Mouse (Mus musculus): ENCODE measurements at regions not wholly inside any gene's neighbourhood (a gene's known extent, or its start where the extent isn't known, plus 50 kb on each side); places are given as distances from the start of the nearest gene placed in this dataset.
"Not testable (repeated sequence)": the region's sequence is repeated elsewhere in the genome, so short reads cannot be mapped to it uniquely, and the experiment has no call there.

DNA sequence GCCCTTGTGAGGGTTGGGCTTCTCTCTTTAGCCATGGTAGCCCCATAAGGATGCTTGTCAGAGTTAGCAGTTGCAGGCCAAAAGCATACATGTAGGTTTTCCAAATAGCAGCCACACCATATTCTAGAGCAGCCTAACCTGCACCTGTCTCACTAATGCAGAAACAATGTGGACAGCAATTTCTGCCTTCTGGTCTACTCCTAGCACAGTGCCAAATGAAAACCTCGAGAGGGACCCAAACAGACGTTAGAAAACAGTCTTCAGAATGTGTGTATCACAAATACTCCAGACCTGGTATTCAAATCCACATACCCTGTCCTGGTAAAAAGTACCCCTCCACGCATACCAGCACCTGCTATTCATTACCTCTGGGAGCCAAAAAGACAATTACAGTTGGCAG, 368.9 kb upstream of the Ngly1 start:
- WGBS, result 75% methylated on average over 3 of the region's 3 CpGs
- Histone ChIP-seq H3K36me3 (ENCODE audit: control insufficient read depth, insufficient read depth, low read length) (no peaks in the 10 kb centered on the region), H3K79me2 (ENCODE audit: control insufficient read depth, insufficient read depth, low read length) (no peaks in the 10 kb centered on the region), H3K9ac (ENCODE audit: low read depth, low read length) (no peak overlapping the region), H3K27ac (replicated peaks; ENCODE audit: insufficient read depth, low read depth, low read length) (no peak overlapping the region), H3K27me3 (ENCODE audit: control insufficient read depth, insufficient read depth, low read length) (no peaks in the 10 kb centered on the region), H3K4me3 (ENCODE audit: insufficient read depth, low read depth, low read length) (no peak overlapping the region), H3K4me1 (ENCODE audit: control insufficient read depth, insufficient read depth, low read length) (no peaks in the 10 kb centered on the region)
- TF ChIP-seq CTCF (IDR thresholded peaks at IDR 0.05; ENCODE audit: low read depth, low read length) (no peak), POLR2A (IDR thresholded peaks at IDR 0.05; ENCODE audit: extremely low read depth, insufficient read depth, low read length) (no peak)
- no peak for DNase-seq (ENCODE audit: extremely low read depth, low read depth, low spot score)

DNA sequence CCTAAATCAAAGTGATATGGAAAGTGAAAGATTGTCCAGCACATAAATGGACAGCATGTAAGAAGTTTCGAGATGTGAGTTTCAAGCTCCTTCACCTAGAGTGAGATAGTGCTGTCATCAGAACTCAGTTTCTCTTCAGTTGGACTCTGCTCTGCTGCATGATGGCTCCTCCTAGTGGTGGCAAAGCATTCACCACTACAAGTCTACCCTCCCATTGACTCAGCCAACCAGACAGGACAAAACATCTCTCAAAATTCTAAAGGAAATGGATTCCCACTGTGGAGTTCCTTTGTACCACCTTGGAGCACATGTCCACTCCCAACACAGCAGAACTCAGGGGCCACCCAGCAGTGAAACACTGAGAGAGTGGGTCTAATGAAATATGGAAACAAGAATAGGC, 367.8 kb upstream of the Ngly1 start:
- peak; percentile 6 for DNase-seq (ENCODE audit: extremely low read depth, low read depth, low spot score)
- no peak overlapping the region for H3K27ac ChIP-seq (replicated peaks; ENCODE audit: insufficient read depth, low read depth, low read length)
- no peaks in the 10 kb centered on the region for H3K27me3 ChIP-seq (ENCODE audit: control insufficient read depth, insufficient read depth, low read length)
- H3K4me1 ChIP-seq (ENCODE audit: control insufficient read depth, insufficient read depth, low read length), result no peaks in the 10 kb centered on the region
- H3K9ac ChIP-seq (ENCODE audit: low read depth, low read length), result no peak overlapping the region
- H3K4me3 ChIP-seq (ENCODE audit: insufficient read depth, low read depth, low read length), result no peak overlapping the region
- H3K79me2 ChIP-seq (ENCODE audit: control insufficient read depth, insufficient read depth, low read length), result no peaks in the 10 kb centered on the region
- 44% methylated on average over 1 of the region's 1 CpGs for WGBS
- no peaks in the 10 kb centered on the region for H3K36me3 ChIP-seq (ENCODE audit: control insufficient read depth, insufficient read depth, low read length)
- peak; percentile 23; the same call in 1 of the 2 replicates for TF ChIP-seq CTCF (IDR thresholded peaks at IDR 0.05; ENCODE audit: low read depth, low read length)
- no peak for TF ChIP-seq POLR2A (IDR thresholded peaks at IDR 0.05; ENCODE audit: extremely low read depth, insufficient read depth, low read length)

DNA sequence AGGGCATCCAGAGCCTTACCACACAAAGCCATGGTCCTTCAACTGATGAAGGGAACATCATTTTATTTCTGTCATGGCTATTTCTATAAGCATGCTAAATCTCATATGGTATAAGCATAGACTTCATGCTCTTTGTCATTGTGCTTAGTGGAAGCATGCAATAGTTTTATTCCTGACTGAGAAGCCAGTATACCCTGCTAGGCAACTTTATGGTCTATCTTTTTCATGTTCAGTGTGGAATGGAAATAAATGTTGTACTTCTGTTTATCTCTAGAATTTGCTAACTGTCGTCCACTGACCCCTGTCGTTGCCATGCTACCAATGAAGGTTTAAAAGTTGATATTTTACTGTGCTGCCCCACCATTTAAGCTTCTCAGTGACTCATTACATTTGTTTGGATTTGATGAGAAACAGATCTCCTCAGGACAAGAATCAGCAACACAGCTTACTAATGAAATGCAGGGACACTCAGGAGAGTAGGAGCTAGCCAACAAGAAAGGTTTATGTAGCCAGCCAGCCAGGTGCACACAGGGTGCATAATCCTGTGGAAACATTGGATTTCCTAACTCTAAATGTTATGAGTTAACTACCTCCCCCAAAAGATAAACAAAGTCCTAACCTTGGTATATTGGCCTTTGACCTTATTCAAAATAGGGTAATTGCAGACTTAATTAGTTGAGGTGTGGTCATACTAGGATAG, 364.3 kb upstream of the Ngly1 start:
- H3K4me3 ChIP-seq (ENCODE audit: insufficient read depth, low read depth, low read length), result no peak overlapping the region
- no peaks in the 10 kb centered on the region for H3K36me3 ChIP-seq (ENCODE audit: control insufficient read depth, insufficient read depth, low read length)
- DNase-seq (ENCODE audit: extremely low read depth, low read depth, low spot score), result no peak
- TF ChIP-seq POLR2A (IDR thresholded peaks at IDR 0.05; ENCODE audit: extremely low read depth, insufficient read depth, low read length), result no peak
- TF ChIP-seq CTCF (IDR thresholded peaks at IDR 0.05; ENCODE audit: low read depth, low read length), result no peak
- H3K4me1 ChIP-seq (ENCODE audit: control insufficient read depth, insufficient read depth, low read length), result no peaks in the 10 kb centered on the region
- no peaks in the 10 kb centered on the region for H3K79me2 ChIP-seq (ENCODE audit: control insufficient read depth, insufficient read depth, low read length)
- no peak overlapping the region for H3K9ac ChIP-seq (ENCODE audit: low read depth, low read length)
- no peak overlapping the region for H3K27ac ChIP-seq (replicated peaks; ENCODE audit: insufficient read depth, low read depth, low read length)
- WGBS, result 41% methylated on average over 2 of the region's 2 CpGs
- H3K27me3 ChIP-seq (ENCODE audit: control insufficient read depth, insufficient read depth, low read length), result no peaks in the 10 kb centered on the region

DNA sequence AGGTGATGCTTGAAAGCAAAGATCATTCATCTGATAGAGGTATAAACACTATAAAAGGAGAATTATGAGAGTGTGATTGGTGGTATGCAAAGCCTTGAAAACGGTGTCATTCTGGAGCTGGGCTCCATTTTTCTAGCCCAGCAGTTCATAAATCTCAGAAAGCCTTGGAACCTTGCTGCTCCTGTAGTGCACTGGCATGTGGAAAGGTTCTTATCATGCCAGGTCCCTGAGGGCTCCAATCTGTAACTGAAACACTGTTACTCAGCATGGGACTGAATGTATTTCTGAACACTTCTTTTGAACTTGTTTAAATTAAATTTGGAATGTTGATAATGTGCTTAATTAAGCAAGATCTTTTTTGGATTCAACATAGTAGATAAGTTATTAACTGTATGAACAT, 352.0 kb upstream of the Ngly1 start:
- Histone ChIP-seq H3K9ac (ENCODE audit: low read depth, low read length) (no peak overlapping the region), H3K4me1 (ENCODE audit: control insufficient read depth, insufficient read depth, low read length) (no peaks in the 10 kb centered on the region), H3K79me2 (ENCODE audit: control insufficient read depth, insufficient read depth, low read length) (no peaks in the 10 kb centered on the region), H3K36me3 (ENCODE audit: control insufficient read depth, insufficient read depth, low read length) (no peaks in the 10 kb centered on the region), H3K4me3 (ENCODE audit: insufficient read depth, low read depth, low read length) (no peak overlapping the region), H3K27me3 (ENCODE audit: control insufficient read depth, insufficient read depth, low read length) (no peaks in the 10 kb centered on the region), H3K27ac (replicated peaks; ENCODE audit: insufficient read depth, low read depth, low read length) (no peak overlapping the region)
- DNase-seq (ENCODE audit: extremely low read depth, low read depth, low spot score), result no peak
- WGBS, result 68% methylated on average over 1 of the region's 1 CpGs
- TF ChIP-seq POLR2A (IDR thresholded peaks at IDR 0.05; ENCODE audit: extremely low read depth, insufficient read depth, low read length), result no peak
- TF ChIP-seq CTCF (IDR thresholded peaks at IDR 0.05; ENCODE audit: low read depth, low read length), result no peak

DNA sequence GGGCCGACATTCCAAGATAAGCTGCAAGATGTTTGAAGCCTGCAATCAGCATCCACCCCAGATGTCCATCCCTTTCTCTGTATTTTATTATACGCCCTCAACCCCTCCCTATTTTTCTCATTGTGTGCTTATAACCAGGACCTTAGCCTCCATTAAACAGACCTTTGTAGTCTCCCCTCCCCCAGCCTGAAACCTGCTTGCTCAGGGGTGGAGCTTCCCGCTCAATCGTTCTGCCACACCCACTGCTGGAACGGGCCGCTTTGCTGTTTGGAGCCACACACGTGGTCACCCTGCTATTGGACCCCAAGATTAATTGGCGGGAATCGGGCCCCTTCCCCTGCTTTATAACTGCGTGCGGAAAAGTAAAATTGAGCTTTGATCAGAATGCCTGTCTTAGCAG, 342.7 kb upstream of the Ngly1 start:
- not testable (repeated sequence) for H3K79me2 ChIP-seq (ENCODE audit: control insufficient read depth, insufficient read depth, low read length); H3K4me1 ChIP-seq (ENCODE audit: control insufficient read depth, insufficient read depth, low read length); H3K36me3 ChIP-seq (ENCODE audit: control insufficient read depth, insufficient read depth, low read length); H3K9ac ChIP-seq (ENCODE audit: low read depth, low read length); H3K27me3 ChIP-seq (ENCODE audit: control insufficient read depth, insufficient read depth, low read length); H3K4me3 ChIP-seq (ENCODE audit: insufficient read depth, low read depth, low read length); DNase-seq (ENCODE audit: extremely low read depth, low read depth, low spot score); H3K27ac ChIP-seq (replicated peaks; ENCODE audit: insufficient read depth, low read depth, low read length)
- WGBS, result 74% methylated on average over 11 of the region's 11 CpGs

DNA sequence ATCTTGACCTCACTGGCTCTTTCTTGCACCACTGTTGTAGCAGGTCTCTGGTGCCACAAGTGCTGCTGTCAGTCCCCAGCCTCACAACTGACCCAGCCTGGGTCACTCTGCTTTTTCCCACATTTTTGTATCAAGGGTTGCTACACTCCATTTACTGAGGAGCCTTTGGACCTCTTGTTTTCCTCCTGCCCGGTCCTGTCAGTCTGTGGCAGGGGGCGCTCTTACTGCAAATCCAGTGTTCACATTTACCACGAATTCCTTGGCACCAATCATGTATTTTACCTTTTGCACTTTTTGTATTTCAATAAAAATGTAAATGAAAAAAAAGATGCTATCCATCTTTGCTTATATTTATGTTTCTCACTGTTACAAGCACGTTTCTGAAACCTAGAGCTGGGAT, 335.9 kb upstream of the Ngly1 start:
- not testable (repeated sequence) for DNase-seq (ENCODE audit: extremely low read depth, low read depth, low spot score); H3K79me2 ChIP-seq (ENCODE audit: control insufficient read depth, insufficient read depth, low read length)
- WGBS, result 63% methylated on average over 4 of the region's 4 CpGs

More for the DNA sequence above, 335.9 kb upstream of the Ngly1 start:
- not testable (repeated sequence) for H3K4me1 ChIP-seq (ENCODE audit: control insufficient read depth, insufficient read depth, low read length); H3K27ac ChIP-seq (replicated peaks; ENCODE audit: insufficient read depth, low read depth, low read length); H3K27me3 ChIP-seq (ENCODE audit: control insufficient read depth, insufficient read depth, low read length); H3K36me3 ChIP-seq (ENCODE audit: control insufficient read depth, insufficient read depth, low read length); H3K4me3 ChIP-seq (ENCODE audit: insufficient read depth, low read depth, low read length); H3K9ac ChIP-seq (ENCODE audit: low read depth, low read length)

Measured in liver, adult 2 months (tissue).